Mouse (Mus musculus) thymus, adult 2 months (tissue): ENCODE results near the gene Apaf1. TPM values are rescaled to one million over a fixed set of nuclear protein-coding genes. Genes with fewer than 3 reads are reported as not detected.

Experiments used
- DNase-seq: peaks from one replicate; pipeline ENCODE4 v3.0.0; 2021
- H3K27ac ChIP-seq: fragments of 200-500 bp; 2 replicates; pipeline ENCODE4 v1.5.1; 2012; ENCODE audit warnings: low read length, control low read depth; ENCODE audit not compliant: control insufficient read depth, insufficient read depth
- H3K27me3 ChIP-seq: fragments of 200-500 bp; 2 replicates; pipeline ENCODE4 v1.6.1; 2012; ENCODE audit warnings: mild to moderate bottlenecking, low read length, moderate library complexity, mixed read lengths; ENCODE audit not compliant: control insufficient read depth, insufficient read depth
- H3K36me3 ChIP-seq: fragments of 200-500 bp; 2 replicates; pipeline ENCODE4 v1.6.1; 2012; ENCODE audit warnings: mild to moderate bottlenecking, low read length, moderate library complexity; ENCODE audit not compliant: control insufficient read depth, insufficient read depth
- H3K4me1 ChIP-seq: fragments of 200-500 bp; replicated peaks from 2 replicates; pipeline ENCODE4 v1.6.1; 2012; ENCODE audit warnings: low read length; ENCODE audit not compliant: control insufficient read depth, insufficient read depth
- H3K4me3 ChIP-seq: fragments of 200-500 bp; 2 replicates; pipeline ENCODE4 v1.5.1; 2012; ENCODE audit warnings: mild to moderate bottlenecking, low read length, control low read depth, moderate library complexity; ENCODE audit not compliant: control insufficient read depth, insufficient read depth
- CTCF ChIP-seq: fragments of 200-500 bp; IDR thresholded peaks from 2 replicates; pipeline ENCODE4 v1.5.1; 2012; ENCODE audit warnings: mild to moderate bottlenecking, control low read depth, low read length, moderate library complexity, borderline replicate concordance; ENCODE audit not compliant: control insufficient read depth, poor library complexity, insufficient read depth; ENCODE audit errors: extremely low read depth
- POLR2A ChIP-seq: fragments of 200-500 bp; IDR thresholded peaks from 2 replicates; pipeline ENCODE4 v1.6.1; 2012; ENCODE audit warnings: mild to moderate bottlenecking, low read length, control low read depth, moderate library complexity; ENCODE audit not compliant: control insufficient read depth, poor library complexity, insufficient read depth; ENCODE audit errors: extremely low read depth
- WGBS: fragments of 180-500 bp; shearing (Covaris S2); methylation state at CpG from one replicate; pipeline ENCODE4 v1.1.7; 2018; 5-methylcytosine and 5-hydroxymethylcytosine counted together
- polyA plus RNA-seq: library from polyadenylated mRNA; depleted of rRNA; stranded (reverse); fragments of >200 nt; gene quantifications from 2 replicates; pipeline ENCODE4 v1.2.3, GENCODE M21; 2012; rRNA removed

Apaf1 gene
- polyA plus RNA-seq, 1 experiment, result 18.1 TPM

- DNase-seq, result no peak
- Histone ChIP-seq H3K27ac (no peak overlapping the region), H3K4me3 (no peak overlapping the region), H3K4me1 (no peaks in the 10 kb centered on the region), H3K36me3 (no peaks in the 10 kb centered on the region), H3K27me3 (no peaks in the 10 kb centered on the region)
- TF ChIP-seq POLR2A, result no peak
- no peak for TF ChIP-seq CTCF
- WGBS, result 92% methylated on average over 15 of the region's 15 CpGs
Observed at GRCm38 (mm10) chr10:90940521-90941520, 141.7 kb downstream of the Apaf1 start.

Other genes with a start within 250 kb of the Apaf1 start
- gene Ikbip, start 170 bp upstream of the Apaf1 start, polyA plus RNA-seq, result 0.93 and 0.94 TPM in 2 replicates
- 257 and 307 TPM in 2 replicates for gene Slc25a3, start 41.3 kb upstream of the Apaf1 start, polyA plus RNA-seq
- gene Tmpo, start 98.5 kb upstream of the Apaf1 start, polyA plus RNA-seq, result 146 and 233 TPM in 2 replicates